Mouse (Mus musculus): Measurements from ENCODE around the gene Foxp1.

DNA sequence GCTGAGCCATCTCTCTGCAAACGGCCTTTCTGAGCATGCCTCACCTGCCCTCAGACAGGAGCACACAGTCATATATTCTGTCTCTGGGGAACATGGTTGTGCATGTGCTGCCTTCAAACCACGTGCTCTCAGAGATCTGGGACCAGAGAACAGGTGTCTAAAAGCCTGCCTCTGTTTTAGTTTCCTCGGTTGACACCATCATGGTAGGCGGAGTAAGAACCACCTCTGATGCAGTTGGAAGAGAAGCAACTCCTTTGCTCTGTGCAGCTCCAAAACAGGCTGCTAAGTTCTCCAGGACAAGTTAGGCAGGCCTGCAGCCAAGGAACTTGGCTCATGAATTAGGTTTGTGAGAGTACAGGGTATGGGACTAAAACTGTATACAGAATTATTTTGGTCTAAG is 356.4 kb downstream of the Foxp1 start:
- TF ChIP-seq CTCF (IDR thresholded peaks at IDR 0.05; ENCODE audit: low read depth, low read length) (no peak), TAL1 (conservative IDR thresholded peaks at IDR 0.05; ENCODE audit: low read depth, low read length) (no peak)

Measured in G1E (cell line).